Mouse (Mus musculus): ENCODE data around the gene Sox2.

Gene Sox2

DNA sequence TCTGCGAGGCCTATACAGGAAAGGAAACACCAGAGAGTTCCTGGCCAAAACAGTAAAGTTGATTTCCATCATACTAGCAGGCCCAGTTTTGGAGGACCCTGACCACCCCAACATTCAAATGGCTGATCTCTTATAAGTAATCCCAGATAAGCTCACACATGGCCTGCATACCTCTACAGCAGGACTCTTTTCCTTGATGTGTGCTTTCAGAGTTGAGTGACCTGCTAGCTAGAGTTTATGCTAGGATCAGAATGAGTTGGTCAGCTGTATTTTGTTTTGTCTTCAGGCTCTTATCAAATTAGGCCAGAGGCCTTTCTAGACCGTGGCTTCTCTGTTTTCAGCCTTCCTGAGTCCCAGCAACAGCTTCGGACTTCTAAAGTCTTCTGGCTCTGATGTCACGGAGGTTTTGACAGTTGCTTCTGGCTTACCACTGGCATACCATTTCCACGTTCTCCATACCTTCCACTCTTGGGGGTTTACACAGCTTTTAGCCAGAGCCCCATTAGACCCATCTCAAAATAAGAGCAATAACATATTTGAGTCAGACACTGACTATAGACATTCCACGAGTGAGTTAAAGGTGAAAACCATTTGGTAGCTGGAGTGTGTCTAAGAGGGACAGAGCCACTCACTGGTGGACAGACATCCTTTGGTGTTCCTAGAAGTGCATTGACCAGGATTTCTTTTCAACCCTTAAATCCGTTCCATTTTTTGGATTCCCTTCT lies 8.2 kb downstream of the Sox2 start:
- in situ Hi-C loops (cut with MboI, MseI), result loop anchor here (10.0 kb wide), 1 partner anchor 826 kb away; no protein-coding TSS in a partner anchor

- in situ Hi-C loops (cut with MboI, MseI), result loop anchor here (10.0 kb wide), 1 partner anchor 826 kb away; no protein-coding TSS in a partner anchor
These were observed 8.8 kb downstream of the Sox2 start for GRCm38 (mm10) chr3:34658966-34659535.

- in situ Hi-C loops (cut with MboI, MseI), result loop anchor here (10.0 kb wide), 1 partner anchor 825 kb away; no protein-coding TSS in a partner anchor
These were observed 9.7 kb downstream of the Sox2 start for GRCm38 (mm10) chr3:34659861-34660260.

- in situ Hi-C loops (cut with MboI, MseI), result no loop called here
These were observed 10.5 kb downstream of the Sox2 start for GRCm38 (mm10) chr3:34660542-34661290.

DNA sequence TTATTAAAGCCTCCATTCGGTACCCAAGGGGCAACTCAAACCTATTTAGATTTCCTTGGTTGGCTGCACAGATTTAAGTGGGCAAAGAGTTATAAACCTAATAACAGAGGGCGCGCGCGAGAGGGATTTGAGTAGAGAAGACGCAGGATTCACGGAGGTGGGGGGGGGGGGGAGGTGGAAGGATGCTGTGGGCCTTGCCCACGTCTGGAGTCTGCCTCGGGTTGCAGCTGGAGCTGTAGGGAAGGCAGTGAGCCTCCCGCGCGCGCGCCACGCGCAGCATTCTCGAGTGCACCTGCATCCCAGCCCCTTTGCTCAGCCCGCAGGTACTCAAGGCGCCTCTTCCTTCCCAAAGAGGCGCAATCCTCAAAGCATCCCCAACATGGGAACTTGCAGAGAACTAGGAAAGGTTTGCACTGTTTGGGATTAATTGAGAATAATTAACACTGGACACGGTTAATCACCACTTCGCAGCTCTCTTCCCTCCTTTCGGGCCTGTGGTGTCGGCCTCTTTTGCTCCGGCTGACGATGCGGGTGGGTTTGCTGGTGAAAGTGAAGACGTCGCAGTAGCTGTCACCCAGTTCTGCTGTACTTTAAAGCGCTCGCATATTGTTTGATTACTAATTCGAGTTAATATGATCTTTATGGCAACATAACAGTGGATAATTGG lies 11.3 kb downstream of the Sox2 start:
- in situ Hi-C loops (cut with MboI, MseI), result no loop called here

GRCm38 (mm10) chr3:34662008-34662711 lies 12.0 kb downstream of the Sox2 start:
- in situ Hi-C loops (cut with MboI, MseI), result no loop called here

DNA sequence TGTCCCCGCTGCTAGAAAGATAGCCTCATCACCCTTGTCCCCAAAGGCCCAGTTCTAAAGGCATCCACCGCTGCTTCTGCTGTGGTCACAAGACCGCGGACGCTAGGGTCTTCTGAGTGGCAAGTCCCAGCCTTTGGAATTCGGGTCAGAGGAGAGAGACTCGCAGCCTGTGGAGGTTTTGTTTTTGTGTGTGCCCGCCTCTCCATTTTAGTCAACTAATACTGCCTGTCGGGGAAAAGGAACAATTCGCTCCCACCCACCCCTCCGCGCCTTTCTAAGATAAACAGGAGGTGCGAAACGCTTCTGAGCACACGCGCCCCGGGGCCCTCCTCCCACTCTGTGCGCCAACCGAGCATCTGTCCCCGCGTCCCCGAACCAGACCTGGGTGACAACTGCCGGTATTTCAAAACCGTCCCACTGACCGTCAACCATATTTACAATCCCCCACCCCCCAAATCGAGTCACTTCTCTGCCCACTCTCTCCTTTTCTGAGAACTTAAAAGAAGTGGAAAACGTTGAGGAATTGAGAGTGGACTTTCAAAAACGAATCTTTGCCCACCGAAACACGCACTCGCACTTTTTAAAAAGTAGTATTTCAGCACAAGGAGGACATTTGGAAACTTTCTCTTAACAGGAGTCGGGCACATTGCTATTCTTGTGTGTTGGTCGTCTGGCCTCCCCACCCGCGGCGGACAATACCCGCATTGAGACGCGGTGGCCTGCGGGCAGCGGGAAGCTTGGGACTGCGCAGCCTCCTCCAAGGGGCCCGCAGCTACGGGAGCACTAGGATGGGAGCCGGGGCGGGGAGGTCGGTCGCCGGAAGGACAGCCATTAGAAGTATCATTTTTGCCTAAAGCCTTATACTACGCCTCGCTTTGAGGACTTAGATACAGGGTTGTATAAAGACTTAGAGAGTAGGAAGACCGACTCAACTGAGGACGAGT lies 12.8 kb downstream of the Sox2 start:
- in situ Hi-C loops (cut with MboI, MseI), result no loop called here

GRCm38 (mm10) chr3:34663701-34664635 lies 13.8 kb downstream of the Sox2 start:
- in situ Hi-C loops (cut with MboI, MseI), result no loop called here

DNA sequence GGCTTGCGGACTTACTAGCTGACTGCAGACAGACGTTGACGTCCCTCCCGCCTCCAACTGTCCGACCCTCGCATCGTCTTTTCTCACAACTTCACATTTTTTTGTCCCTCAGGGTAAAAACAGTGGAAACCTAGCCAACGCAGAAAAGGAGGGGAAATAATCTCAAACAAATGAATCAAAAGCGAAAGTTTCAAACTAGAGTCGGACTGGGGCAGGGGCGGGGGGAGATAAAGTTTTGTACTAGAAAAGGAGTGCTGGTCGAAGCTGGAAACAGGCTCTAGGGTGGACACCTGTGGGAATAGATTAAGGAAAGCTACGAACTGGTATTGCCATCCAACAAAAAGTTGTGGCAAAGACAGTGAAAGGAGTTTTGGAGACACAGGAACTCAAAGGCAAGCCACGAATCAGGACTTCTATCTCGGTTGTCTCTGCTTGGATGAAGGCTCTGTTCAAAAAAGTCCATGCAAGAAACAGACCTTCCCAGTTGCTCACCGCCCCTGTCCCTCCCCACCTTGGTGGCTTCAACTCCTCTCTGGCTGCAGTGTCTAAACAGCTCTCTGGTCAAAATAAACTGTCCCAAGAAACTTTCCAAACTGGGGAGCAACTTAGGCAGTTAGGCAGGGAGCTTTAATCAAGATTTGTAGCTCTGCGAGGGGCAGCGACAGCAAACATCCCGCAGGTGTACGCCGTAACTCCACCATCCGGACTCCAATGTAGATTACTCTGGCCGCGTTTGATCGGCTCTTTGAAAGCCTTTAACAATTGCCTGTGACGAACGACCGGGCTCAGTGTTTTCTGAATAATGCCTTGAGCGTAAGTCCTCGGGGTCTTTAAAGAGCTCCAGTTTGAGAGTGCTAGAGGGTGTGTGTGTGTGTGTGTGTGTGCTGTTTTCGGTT lies 14.7 kb downstream of the Sox2 start:
- in situ Hi-C loops (cut with MboI, MseI), result no loop called here

GRCm38 (mm10) chr3:34665751-34666665 lies 15.8 kb downstream of the Sox2 start:
- in situ Hi-C loops (cut with MboI, MseI), result no loop called here

GRCm38 (mm10) chr3:34667180-34667579 lies 17.0 kb downstream of the Sox2 start:
- in situ Hi-C loops (cut with MboI, MseI), result no loop called here

DNA sequence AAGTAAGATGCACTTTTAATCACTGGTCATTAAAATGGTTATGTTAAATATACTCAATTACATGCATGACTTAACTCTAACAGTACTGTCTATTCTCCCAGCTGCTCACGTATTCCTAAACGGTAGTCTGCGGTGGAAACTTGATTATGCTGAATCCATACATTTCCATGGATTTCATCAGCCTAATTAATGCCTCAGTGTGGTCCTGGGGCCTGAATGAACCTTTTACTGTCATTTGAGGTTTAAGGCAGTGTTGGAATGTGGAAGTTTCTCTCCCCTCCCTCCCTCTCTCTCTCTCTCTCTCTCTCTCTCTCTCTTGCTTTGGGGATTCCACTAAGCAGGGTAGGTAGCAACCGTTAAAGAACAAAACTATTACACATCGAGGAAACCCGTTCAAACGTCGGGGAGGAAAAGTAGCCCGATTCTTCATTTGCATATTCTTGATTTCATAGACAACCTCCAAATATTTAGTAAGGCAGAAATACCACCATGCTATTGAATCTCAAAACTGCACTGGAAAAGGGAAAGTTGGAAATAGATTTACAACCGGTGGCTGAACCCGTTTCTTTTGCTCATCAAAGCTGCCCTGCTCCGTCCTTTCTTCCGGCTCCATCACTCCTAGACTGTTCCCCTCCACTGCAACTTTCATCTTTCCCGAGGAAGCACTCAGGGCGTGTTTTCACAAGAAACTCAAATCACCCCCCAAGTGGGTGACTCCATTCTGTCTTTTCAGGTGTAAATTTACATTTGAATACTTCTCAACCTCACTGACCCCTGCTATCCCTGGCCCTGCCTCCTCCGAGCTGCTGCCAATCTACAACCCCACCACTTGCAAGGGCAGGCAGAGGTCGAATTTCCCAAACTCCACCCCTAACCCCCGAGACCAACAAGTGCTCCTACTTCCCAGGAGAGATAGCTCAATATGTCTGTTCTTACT lies 17.9 kb downstream of the Sox2 start:
- in situ Hi-C loops (cut with MboI, MseI), result no loop called here

DNA sequence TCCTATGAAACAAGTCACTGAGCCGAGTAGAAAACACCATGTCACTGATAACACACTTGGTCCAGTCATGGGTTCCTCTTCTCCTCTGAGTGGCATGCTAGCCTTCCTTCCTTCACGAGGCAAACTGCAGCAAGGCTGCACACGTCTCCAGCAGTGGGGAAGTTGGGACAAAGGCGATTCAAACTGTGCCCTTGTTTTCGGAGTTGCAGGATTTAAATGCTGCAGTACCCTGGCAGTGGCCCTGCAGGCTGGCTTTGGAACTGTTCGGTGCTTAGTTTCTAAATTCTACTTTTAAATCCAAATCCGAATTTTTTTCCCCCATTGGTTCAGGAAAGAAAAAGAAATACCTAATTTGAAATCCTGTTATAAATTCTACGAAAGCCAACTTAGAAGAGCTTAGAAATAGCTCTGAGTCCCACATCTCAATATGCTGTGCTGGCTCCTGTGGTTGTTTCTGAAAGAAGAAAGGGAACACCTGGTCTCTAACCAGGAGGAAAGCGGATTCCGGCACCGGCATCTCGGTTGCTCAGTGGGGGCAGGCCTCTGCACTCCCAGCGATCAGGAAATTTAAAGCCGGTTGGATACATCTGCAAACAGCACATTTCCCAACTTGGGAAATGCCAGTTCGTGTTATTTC lies 20.9 kb downstream of the Sox2 start:
- in situ Hi-C loops (cut with MboI, MseI), result no loop called here

DNA sequence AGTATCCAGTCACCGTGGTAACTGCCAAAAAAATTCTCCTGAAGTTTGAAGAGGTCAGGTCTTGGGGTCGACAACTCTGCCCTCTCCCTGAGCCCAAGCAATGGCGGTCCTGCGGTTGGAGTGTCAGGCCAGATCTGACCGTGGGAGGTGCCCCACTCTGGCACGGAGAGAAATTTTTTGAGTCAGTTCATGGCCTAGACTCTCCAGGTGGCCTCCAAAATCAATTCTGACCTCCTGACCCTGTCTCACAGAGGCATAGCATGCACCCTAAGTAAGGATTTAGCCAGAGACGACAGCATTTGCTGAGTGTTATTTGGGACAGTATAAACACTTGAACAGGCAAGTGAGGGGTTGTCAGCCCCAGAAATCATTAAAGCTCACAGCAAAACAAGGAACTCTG lies 28.6 kb downstream of the Sox2 start:
- in situ Hi-C loops (cut with MboI, MseI), result no loop called here

GRCm38 (mm10) chr3:34679439-34679838 lies 29.2 kb downstream of the Sox2 start:
- in situ Hi-C loops (cut with MboI, MseI), result no loop called here
